Mouse (Mus musculus) lung, postnatal 0 days (tissue): ENCODE measurements around the gene Cyp2d9. TPM values are rescaled to one million over a fixed set of nuclear protein-coding genes. Genes with fewer than 3 reads are reported as not detected.

Source experiments
- ATAC-seq: fragments of 200-750 bp; cut with Nextera tagmentation; 2 replicates; pipeline ENCODE4 v1.8.0; 2017; ENCODE audit warnings: moderate library complexity
- DNase-seq: peaks from one replicate; pipeline ENCODE4 v3.0.0-alpha.2; 2016; ENCODE audit warnings: low spot score
- H3K27ac ChIP-seq: fragments of 300-500 bp; sonication (generic); 2 replicates; pipeline ENCODE4 v1.5.1; 2014; ENCODE audit warnings: antibody characterized with exemption, mild to moderate bottlenecking, low read length, mixed read lengths
- H3K27me3 ChIP-seq: fragments of 300-500 bp; sonication (generic); replicated peaks from 2 replicates; pipeline ENCODE4 v1.6.1; 2014; ENCODE audit warnings: low read length, mixed read lengths; ENCODE audit not compliant: insufficient read depth
- H3K36me3 ChIP-seq: fragments of 300-500 bp; sonication (generic); 2 replicates; pipeline ENCODE4 v1.6.1; 2014; ENCODE audit warnings: low read length, mixed read lengths; ENCODE audit not compliant: insufficient read depth
- H3K4me1 ChIP-seq: fragments of 300-500 bp; sonication (generic); 2 replicates; pipeline ENCODE4 v1.6.1; 2014; ENCODE audit warnings: antibody characterized with exemption, low read depth, low read length, mixed read lengths; ENCODE audit not compliant: insufficient read depth
- H3K4me2 ChIP-seq: fragments of 300-500 bp; sonication (generic); replicated peaks from 2 replicates; pipeline ENCODE4 v1.6.1; 2014; ENCODE audit warnings: low read depth, mild to moderate bottlenecking, low read length, moderate library complexity, mixed read lengths
- H3K4me3 ChIP-seq: fragments of 300-500 bp; sonication (generic); 2 replicates; pipeline ENCODE4 v1.5.1; 2014; ENCODE audit warnings: low read depth, low read length
- H3K9ac ChIP-seq: fragments of 300-500 bp; sonication (generic); replicated peaks from 2 replicates; pipeline ENCODE4 v1.6.1; 2014; ENCODE audit warnings: low read depth, mild to moderate bottlenecking
- H3K9me3 ChIP-seq: fragments of 300-500 bp; sonication (generic); 2 replicates; pipeline ENCODE4 v1.6.1; 2016; ENCODE audit warnings: low read length, mixed read lengths
- CTCF ChIP-seq: IDR thresholded peaks from 2 replicates; pipeline ENCODE4 v1.5.1; 2016; ENCODE audit warnings: antibody characterized with exemption, mild to moderate bottlenecking
- EP300 ChIP-seq: IDR thresholded peaks from 2 replicates; pipeline ENCODE4 v1.6.1; 2016; ENCODE audit warnings: antibody characterized with exemption, mild to moderate bottlenecking, control low read depth
- WGBS: fragments of 180-500 bp; shearing (Covaris S2); extraction: QIAGEN DNeasy Blood & Tissue Kit; methylation state at CpG from one replicate; pipeline ENCODE4 v1.1.7; 2014; 5-methylcytosine and 5-hydroxymethylcytosine counted together
- polyA plus RNA-seq: library from polyadenylated mRNA; unstranded; fragments of >200 nt; fragmentation: Nextera tagmentation; extraction: Ambion mirVana; gene quantifications from 2 replicates; pipeline ENCODE4 v1.2.1, GENCODE M21; 2015

Gene Cyp2d9
- polyA plus RNA-seq, 1 experiment from 2014 or later = not detected

GRCm38 (mm10) chr15:82418616-82419015 is 14.6 kb upstream of the Cyp2d9 start:
- no peak for TF ChIP-seq EP300
- TF ChIP-seq CTCF = no peak
- Histone ChIP-seq H3K36me3 (no peaks in the 10 kb centered on the region), H3K4me2 (no peak overlapping the region), H3K27ac (no peak overlapping the region), H3K9me3 (no peaks in the 10 kb centered on the region), H3K4me3 (no peak overlapping the region), H3K4me1 (no peaks in the 10 kb centered on the region), H3K9ac (no peak overlapping the region), H3K27me3 (no peaks in the 10 kb centered on the region)
- DNase-seq (no peak), ATAC-seq (no peak)
- 89% methylated on average over 1 of the region's 1 CpGs for WGBS

GRCm38 (mm10) chr15:82422935-82423334 is 10.3 kb upstream of the Cyp2d9 start:
- H3K4me3 ChIP-seq = no peak overlapping the region
- DNase-seq = no peak
- H3K36me3 ChIP-seq = no peaks in the 10 kb centered on the region
- no peaks in the 10 kb centered on the region for H3K27me3 ChIP-seq
- no peak overlapping the region for H3K27ac ChIP-seq
- no peak for ATAC-seq
- WGBS = 64% methylated on average over 4 of the region's 4 CpGs
- H3K9ac ChIP-seq = no peak overlapping the region
- no peaks in the 10 kb centered on the region for H3K9me3 ChIP-seq
- H3K4me1 ChIP-seq = no peaks in the 10 kb centered on the region
- no peak for TF ChIP-seq EP300
- TF ChIP-seq CTCF = no peak
- H3K4me2 ChIP-seq = no peak overlapping the region

GRCm38 (mm10) chr15:82423471-82423870 is 9.8 kb upstream of the Cyp2d9 start:
- Histone ChIP-seq H3K27ac (no peak overlapping the region), H3K4me3 (no peak overlapping the region), H3K27me3 (no peaks in the 10 kb centered on the region), H3K4me1 (no peaks in the 10 kb centered on the region), H3K9ac (no peak overlapping the region), H3K4me2 (no peak overlapping the region), H3K9me3 (no peaks in the 10 kb centered on the region), H3K36me3 (no peaks in the 10 kb centered on the region)
- DNase-seq = no peak
- 60% methylated on average over 3 of the region's 3 CpGs for WGBS
- TF ChIP-seq EP300 = no peak
- TF ChIP-seq CTCF = no peak
- ATAC-seq = no peak

GRCm38 (mm10) chr15:82433621-82434020 is 384 bp downstream of the Cyp2d9 start:
- 95% methylated on average over 3 of the region's 3 CpGs for WGBS
- H3K4me2 ChIP-seq = no peak overlapping the region
- DNase-seq = no peak
- H3K27ac ChIP-seq = no peak overlapping the region
- H3K9ac ChIP-seq = no peak overlapping the region
- H3K4me3 ChIP-seq = no peak overlapping the region
- no peaks in the 10 kb centered on the region for H3K27me3 ChIP-seq
- ATAC-seq = no peak
- TF ChIP-seq EP300 (no peak), CTCF (no peak)
- no peaks in the 10 kb centered on the region for H3K36me3 ChIP-seq
- H3K4me1 ChIP-seq = no peaks in the 10 kb centered on the region
- no peaks in the 10 kb centered on the region for H3K9me3 ChIP-seq

GRCm38 (mm10) chr15:82434541-82434940 is 1.3 kb downstream of the Cyp2d9 start:
- ATAC-seq (no peak), DNase-seq (no peak)
- Histone ChIP-seq H3K9ac (no peak overlapping the region), H3K36me3 (no peaks in the 10 kb centered on the region), H3K4me3 (no peak overlapping the region), H3K9me3 (no peaks in the 10 kb centered on the region), H3K4me2 (no peak overlapping the region), H3K27me3 (no peaks in the 10 kb centered on the region), H3K27ac (no peak overlapping the region), H3K4me1 (no peaks in the 10 kb centered on the region)
- WGBS = 84% methylated on average over 3 of the region's 3 CpGs
- no peak for TF ChIP-seq EP300
- TF ChIP-seq CTCF = no peak

GRCm38 (mm10) chr15:82435011-82435410 is 1.8 kb downstream of the Cyp2d9 start:
- no peak for ATAC-seq
- Histone ChIP-seq H3K27me3 (no peaks in the 10 kb centered on the region), H3K9me3 (no peaks in the 10 kb centered on the region), H3K4me3 (no peak overlapping the region), H3K4me2 (no peak overlapping the region), H3K36me3 (no peaks in the 10 kb centered on the region), H3K27ac (no peak overlapping the region), H3K4me1 (no peaks in the 10 kb centered on the region), H3K9ac (no peak overlapping the region)
- DNase-seq = peak; percentile 5
- no peak for TF ChIP-seq CTCF
- TF ChIP-seq EP300 = no peak
- WGBS = 64% methylated on average over 3 of the region's 3 CpGs

- DNase-seq (no peak), ATAC-seq (no peak)
- H3K4me2 ChIP-seq = no peak overlapping the region
- H3K9ac ChIP-seq = no peak overlapping the region
- H3K4me3 ChIP-seq = no peak overlapping the region
- H3K27me3 ChIP-seq = no peaks in the 10 kb centered on the region
- H3K27ac ChIP-seq = no peak overlapping the region
- no peaks in the 10 kb centered on the region for H3K36me3 ChIP-seq
- WGBS = 77% methylated on average over 2 of the region's 2 CpGs
- H3K9me3 ChIP-seq = no peaks in the 10 kb centered on the region
- no peaks in the 10 kb centered on the region for H3K4me1 ChIP-seq
- TF ChIP-seq EP300 (no peak), CTCF (no peak)
These were observed 2.4 kb downstream of the Cyp2d9 start for GRCm38 (mm10) chr15:82435606-82436005.
